Mouse (Mus musculus): ENCODE measurements at regions not wholly inside any gene's neighbourhood (a gene's known extent, or its start where the extent isn't known, plus 50 kb on each side); places are given as distances from the start of the nearest gene placed in this dataset.

DNA sequence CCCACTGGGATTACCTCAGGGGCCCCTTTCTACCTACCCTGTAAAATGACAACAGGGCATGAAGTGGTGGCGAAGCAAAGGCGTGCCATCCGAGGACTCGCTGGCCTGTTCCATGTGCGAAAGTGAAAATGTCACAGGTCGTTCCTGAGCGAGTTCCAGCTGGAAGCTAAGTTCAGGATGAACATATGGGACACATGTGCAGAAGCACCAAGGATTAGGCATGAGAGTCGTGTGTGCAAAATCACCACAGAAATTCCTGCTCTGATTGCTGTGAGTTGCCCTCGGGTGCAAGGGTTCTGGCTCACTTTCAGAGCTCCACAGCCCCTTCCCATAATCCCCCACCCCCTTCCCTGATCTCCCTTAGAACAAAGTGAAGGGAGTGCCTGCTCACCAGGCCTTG, 147.6 kb upstream of the Nfe2l3 start:
- TF ChIP-seq POLR2A (IDR thresholded peaks at IDR 0.05; ENCODE audit: borderline replicate concordance, control insufficient read depth, low read depth, low read length), result no peak
- no peak for TF ChIP-seq CTCF (IDR thresholded peaks at IDR 0.05; ENCODE audit: control insufficient read depth, insufficient read depth, low read length)

All from bone marrow, adult 2 months (tissue).